Mouse (Mus musculus): Measurements from ENCODE around the gene Il17rc. TPM values are rescaled to one million over a fixed set of nuclear protein-coding genes. Genes with fewer than 3 reads are reported as not detected.

Il17rc gene
- 5.3 and 6.2 TPM in 2 replicates for polyA plus RNA-seq (2015; fragmentation: Nextera tagmentation; extraction: Ambion mirVana)

DNA sequence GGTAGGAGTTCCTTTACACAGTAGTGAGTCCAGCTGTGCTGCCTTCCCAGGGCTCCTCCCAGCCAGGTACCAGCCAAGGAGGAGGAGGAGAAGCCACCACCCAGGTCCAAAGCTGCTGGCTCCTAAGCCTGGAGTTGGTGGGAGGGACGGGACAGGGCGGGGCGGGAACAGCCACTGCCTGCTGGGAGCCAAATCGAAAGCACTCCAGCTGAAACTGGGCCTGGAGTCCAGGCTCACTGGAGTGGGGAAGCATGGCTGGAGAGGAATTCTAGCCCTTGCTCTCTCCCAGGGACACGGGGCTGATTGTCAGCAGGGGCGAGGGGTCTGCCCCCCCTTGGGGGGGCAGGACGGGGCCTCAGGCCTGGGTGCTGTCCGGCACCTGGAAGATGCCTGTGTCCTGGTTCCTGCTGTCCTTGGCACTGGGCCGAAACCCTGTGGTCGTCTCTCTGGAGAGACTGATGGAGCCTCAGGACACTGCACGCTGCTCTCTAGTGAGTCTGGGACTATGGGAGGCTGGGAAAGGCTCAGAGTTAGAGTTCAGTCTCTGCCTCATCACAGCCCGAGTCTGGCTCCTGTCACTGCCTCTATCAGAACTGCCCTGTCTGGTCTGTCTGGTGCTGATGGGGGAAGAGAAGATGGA is at the start of gene Il17rc:
Gene Il17rc, plus strand, starts transcription at position 131 of the 640 bp plus-strand sequence.
- peak within 1 kb of the TSS; percentile 52 for H3K4me2 ChIP-seq

GRCm38 (mm10) chr6:113423000-113423399 is 48.2 kb upstream of the Il17rc start:
- H3K27ac ChIP-seq: no peak overlapping the region
- no peaks in the 10 kb centered on the region for H3K36me3 ChIP-seq
- no peak overlapping the region for H3K9ac ChIP-seq
- no peaks in the 10 kb centered on the region for H3K9me3 ChIP-seq (replicated peaks)
- DNase-seq (no peak), ATAC-seq (ENCODE audit: low read depth) (no peak)
- H3K4me2 ChIP-seq: no peak overlapping the region
- no peaks in the 10 kb centered on the region for H3K27me3 ChIP-seq
- 22% methylated on average over 4 of the region's 4 CpGs for WGBS (ENCODE audit: insufficient replicate concordance)
- H3K4me3 ChIP-seq (replicated peaks): no peak overlapping the region
- peaks cover 28% of the 10 kb centered on the region for H3K4me1 ChIP-seq (replicated peaks)

More for the DNA sequence above, at the start of gene Il17rc:
- Histone ChIP-seq H3K9ac (peak within 1 kb of the TSS; percentile 51), H3K4me3 (replicated peaks) (peak within 1 kb of the TSS; percentile 36), H3K36me3 (no peaks in the 10 kb centered on the region), H3K27me3 (peaks cover 34% of the 10 kb centered on the region), H3K4me1 (replicated peaks) (peaks cover 28% of the 10 kb centered on the region), H3K27ac (no peak within 1 kb of the TSS), H3K9me3 (replicated peaks) (no peaks in the 10 kb centered on the region)
- DNase-seq: no peak
- 0 out of 2 replicates have a peak, but pooled peaks have one; percentile 4 for ATAC-seq (ENCODE audit: low read depth)
- WGBS (ENCODE audit: insufficient replicate concordance): 42% methylated on average over 12 of the region's 12 CpGs

DNA sequence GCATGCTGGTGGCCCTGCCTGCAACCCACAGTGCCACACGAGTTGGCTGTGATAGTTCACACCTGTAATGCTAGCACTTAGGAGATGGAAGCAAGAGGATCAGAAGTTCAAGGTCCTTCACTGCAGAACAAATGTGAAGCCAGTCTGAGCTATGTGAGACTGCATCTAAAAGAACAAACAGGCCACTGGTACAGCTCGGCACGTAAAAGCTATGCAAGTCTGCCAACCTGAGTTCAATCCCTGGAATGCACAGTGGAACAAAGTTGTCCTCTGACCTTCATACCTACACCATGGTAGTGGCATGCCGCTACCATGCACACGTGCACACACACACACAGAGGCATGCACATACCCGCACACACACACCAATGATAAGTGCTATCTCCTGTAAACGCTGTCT is 47.0 kb upstream of the Il17rc start:
- H3K4me1 ChIP-seq (replicated peaks): peaks cover 18% of the 10 kb centered on the region
- no peak overlapping the region for H3K4me2 ChIP-seq
- DNase-seq (no peak), ATAC-seq (ENCODE audit: low read depth) (no peak)
- H3K9ac ChIP-seq: no peak overlapping the region
- no peaks in the 10 kb centered on the region for H3K36me3 ChIP-seq
- H3K27me3 ChIP-seq: no peaks in the 10 kb centered on the region
- WGBS (ENCODE audit: insufficient replicate concordance): 73% methylated on average over 7 of the region's 7 CpGs
- H3K27ac ChIP-seq: no peak overlapping the region
- H3K4me3 ChIP-seq (replicated peaks): no peak overlapping the region
- H3K9me3 ChIP-seq (replicated peaks): no peaks in the 10 kb centered on the region

DNA sequence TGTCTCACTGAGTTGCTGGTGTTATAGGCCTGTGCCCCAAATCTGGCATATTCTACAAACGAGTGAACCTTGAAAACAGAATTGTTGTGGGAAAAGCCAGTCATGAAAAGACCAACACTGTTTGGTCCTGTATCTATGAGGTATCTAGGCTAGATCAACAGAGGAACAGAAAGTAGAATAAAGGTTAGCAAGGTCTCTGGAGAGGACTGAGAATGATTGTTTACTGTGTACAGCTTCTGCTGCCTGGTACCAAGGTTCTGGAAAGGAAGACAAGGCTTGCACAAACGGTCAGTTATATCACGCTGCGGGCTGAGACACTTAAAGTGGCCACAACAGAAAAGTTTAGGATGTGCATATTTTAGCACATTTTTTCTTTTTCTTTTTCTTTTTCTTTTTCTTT is 44.5 kb upstream of the Il17rc start:
- 82% methylated on average over 4 of the region's 4 CpGs for WGBS (ENCODE audit: insufficient replicate concordance)
- Histone ChIP-seq H3K4me3 (replicated peaks) (no peak overlapping the region), H3K27me3 (no peaks in the 10 kb centered on the region), H3K9ac (no peak overlapping the region), H3K4me2 (no peak overlapping the region), H3K27ac (no peak overlapping the region), H3K36me3 (no peaks in the 10 kb centered on the region), H3K9me3 (replicated peaks) (no peaks in the 10 kb centered on the region), H3K4me1 (replicated peaks) (no peaks in the 10 kb centered on the region)
- ATAC-seq (ENCODE audit: low read depth) (no peak), DNase-seq (no peak)

- Histone ChIP-seq H3K9ac (no peak overlapping the region), H3K4me2 (no peak overlapping the region), H3K4me3 (replicated peaks) (no peak overlapping the region), H3K4me1 (replicated peaks) (no peaks in the 10 kb centered on the region), H3K27ac (no peak overlapping the region), H3K36me3 (no peaks in the 10 kb centered on the region), H3K9me3 (replicated peaks) (no peaks in the 10 kb centered on the region), H3K27me3 (no peaks in the 10 kb centered on the region)
- ATAC-seq (ENCODE audit: low read depth) (no peak), DNase-seq (peak; percentile 37)
- WGBS (ENCODE audit: insufficient replicate concordance): 53% methylated on average over 3 of the region's 3 CpGs
Measured at GRCm38 (mm10) chr6:113427397-113427796, 43.8 kb upstream of the Il17rc start.

DNA sequence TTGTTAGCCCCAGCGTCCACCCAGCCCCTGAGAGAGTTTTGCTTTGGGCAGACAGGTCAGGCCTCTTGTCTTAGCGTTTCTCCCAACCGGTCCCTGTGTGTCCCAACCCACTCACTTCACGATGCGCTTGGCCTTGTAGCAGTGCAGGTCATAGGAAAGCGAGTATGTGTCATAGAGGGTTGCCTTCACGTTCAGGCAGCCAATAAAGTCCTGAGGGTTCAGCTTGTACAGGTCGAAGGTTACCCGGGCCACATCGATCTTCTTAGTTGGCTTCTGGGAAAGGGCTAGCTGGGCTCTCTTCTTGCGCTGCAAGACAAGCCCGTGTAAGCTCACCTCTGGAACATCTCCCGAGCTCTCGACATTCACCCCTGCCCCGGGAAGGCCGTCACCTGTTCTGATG is 43.2 kb upstream of the Il17rc start:
- Histone ChIP-seq H3K4me3 (replicated peaks) (no peak overlapping the region), H3K27ac (no peak overlapping the region), H3K27me3 (no peaks in the 10 kb centered on the region), H3K9me3 (replicated peaks) (no peaks in the 10 kb centered on the region), H3K4me1 (replicated peaks) (no peaks in the 10 kb centered on the region), H3K9ac (no peak overlapping the region), H3K36me3 (no peaks in the 10 kb centered on the region), H3K4me2 (no peak overlapping the region)
- WGBS (ENCODE audit: insufficient replicate concordance): 82% methylated on average over 16 of the region's 16 CpGs
- DNase-seq: no peak
- 0 out of 2 replicates have a peak, but pooled peaks have one; percentile 39 for ATAC-seq (ENCODE audit: low read depth)

GRCm38 (mm10) chr6:113429965-113430364 is 41.3 kb upstream of the Il17rc start:
- Histone ChIP-seq H3K9ac (no peak overlapping the region), H3K9me3 (replicated peaks) (no peaks in the 10 kb centered on the region), H3K4me1 (replicated peaks) (no peaks in the 10 kb centered on the region), H3K27me3 (no peaks in the 10 kb centered on the region), H3K36me3 (no peaks in the 10 kb centered on the region), H3K27ac (no peak overlapping the region), H3K4me3 (replicated peaks) (no peak overlapping the region), H3K4me2 (no peak overlapping the region)
- DNase-seq (no peak), ATAC-seq (ENCODE audit: low read depth) (no peak)
- WGBS (ENCODE audit: insufficient replicate concordance): 50% methylated on average over 3 of the region's 3 CpGs

DNA sequence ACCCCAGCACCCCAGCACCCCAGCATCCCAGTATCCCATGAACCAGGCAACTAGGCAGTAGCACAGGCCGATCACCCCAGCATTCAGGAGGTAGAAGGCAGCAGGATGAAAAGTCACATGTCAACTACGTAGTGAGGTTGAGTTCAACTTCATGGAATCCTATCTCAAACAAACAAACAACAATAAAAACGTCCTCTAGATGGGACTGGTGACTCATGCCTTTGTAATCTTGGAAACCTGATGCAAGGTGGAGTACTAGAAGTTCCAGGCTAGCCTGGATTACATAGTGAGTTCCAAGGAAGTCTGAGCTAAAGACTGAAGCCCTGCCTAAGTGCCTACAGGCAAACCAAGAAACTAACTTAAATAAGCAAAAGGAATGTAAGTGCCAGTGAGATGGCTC is 40.4 kb upstream of the Il17rc start:
- H3K36me3 ChIP-seq: no peaks in the 10 kb centered on the region
- WGBS (ENCODE audit: insufficient replicate concordance): 45% methylated on average over 3 of the region's 3 CpGs
- DNase-seq (no peak), ATAC-seq (ENCODE audit: low read depth) (no peak)
- H3K4me2 ChIP-seq: no peak overlapping the region
- no peak overlapping the region for H3K4me3 ChIP-seq (replicated peaks)
- H3K9ac ChIP-seq: no peak overlapping the region
- no peaks in the 10 kb centered on the region for H3K9me3 ChIP-seq (replicated peaks)
- no peak overlapping the region for H3K27ac ChIP-seq
- no peaks in the 10 kb centered on the region for H3K4me1 ChIP-seq (replicated peaks)
- H3K27me3 ChIP-seq: no peaks in the 10 kb centered on the region

GRCm38 (mm10) chr6:113431801-113432200 is 39.4 kb upstream of the Il17rc start:
- Histone ChIP-seq H3K36me3 (no peaks in the 10 kb centered on the region), H3K27me3 (no peaks in the 10 kb centered on the region), H3K27ac (no peak overlapping the region), H3K4me1 (replicated peaks) (no peaks in the 10 kb centered on the region), H3K9ac (no peak overlapping the region), H3K4me2 (no peak overlapping the region), H3K4me3 (replicated peaks) (no peak overlapping the region), H3K9me3 (replicated peaks) (no peaks in the 10 kb centered on the region)
- no peak for ATAC-seq (ENCODE audit: low read depth)
- 45% methylated on average over 3 of the region's 3 CpGs for WGBS (ENCODE audit: insufficient replicate concordance)
- no peak for DNase-seq

GRCm38 (mm10) chr6:113433661-113434060 is 37.6 kb upstream of the Il17rc start:
- Histone ChIP-seq H3K9me3 (replicated peaks) (no peaks in the 10 kb centered on the region), H3K4me2 (no peak overlapping the region), H3K36me3 (no peaks in the 10 kb centered on the region), H3K27ac (no peak overlapping the region), H3K9ac (no peak overlapping the region), H3K4me3 (replicated peaks) (no peak overlapping the region), H3K27me3 (no peaks in the 10 kb centered on the region), H3K4me1 (replicated peaks) (no peaks in the 10 kb centered on the region)
- WGBS (ENCODE audit: insufficient replicate concordance): 62% methylated on average over 3 of the region's 3 CpGs
- DNase-seq: no peak
- no peak for ATAC-seq (ENCODE audit: low read depth)

DNA sequence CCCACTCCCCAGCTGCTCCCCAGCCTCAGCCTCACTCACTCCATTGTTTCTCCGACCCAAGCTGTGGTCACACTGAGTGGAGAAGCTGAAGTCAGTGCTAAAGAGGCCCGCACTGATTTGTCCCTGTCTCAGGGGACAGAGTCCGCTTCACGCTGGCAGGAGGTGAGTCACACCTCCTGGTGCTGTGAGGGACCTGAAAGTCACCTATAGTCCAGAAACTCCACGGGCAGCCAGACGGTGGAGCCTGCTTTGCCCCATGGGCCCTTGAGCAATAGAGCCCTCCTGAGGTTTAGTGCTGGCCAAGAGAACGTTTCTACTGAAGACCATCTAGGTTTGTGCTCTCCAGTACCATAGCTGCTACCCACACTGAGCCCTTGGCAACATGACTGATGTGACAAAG is 36.5 kb upstream of the Il17rc start:
- 56% methylated on average over 7 of the region's 7 CpGs for WGBS (ENCODE audit: insufficient replicate concordance)
- Histone ChIP-seq H3K27me3 (no peaks in the 10 kb centered on the region), H3K4me1 (replicated peaks) (no peaks in the 10 kb centered on the region), H3K27ac (no peak overlapping the region), H3K36me3 (no peaks in the 10 kb centered on the region), H3K9me3 (replicated peaks) (no peaks in the 10 kb centered on the region), H3K9ac (no peak overlapping the region), H3K4me3 (replicated peaks) (no peak overlapping the region), H3K4me2 (no peak overlapping the region)
- ATAC-seq (ENCODE audit: low read depth): no peak
- no peak for DNase-seq

DNA sequence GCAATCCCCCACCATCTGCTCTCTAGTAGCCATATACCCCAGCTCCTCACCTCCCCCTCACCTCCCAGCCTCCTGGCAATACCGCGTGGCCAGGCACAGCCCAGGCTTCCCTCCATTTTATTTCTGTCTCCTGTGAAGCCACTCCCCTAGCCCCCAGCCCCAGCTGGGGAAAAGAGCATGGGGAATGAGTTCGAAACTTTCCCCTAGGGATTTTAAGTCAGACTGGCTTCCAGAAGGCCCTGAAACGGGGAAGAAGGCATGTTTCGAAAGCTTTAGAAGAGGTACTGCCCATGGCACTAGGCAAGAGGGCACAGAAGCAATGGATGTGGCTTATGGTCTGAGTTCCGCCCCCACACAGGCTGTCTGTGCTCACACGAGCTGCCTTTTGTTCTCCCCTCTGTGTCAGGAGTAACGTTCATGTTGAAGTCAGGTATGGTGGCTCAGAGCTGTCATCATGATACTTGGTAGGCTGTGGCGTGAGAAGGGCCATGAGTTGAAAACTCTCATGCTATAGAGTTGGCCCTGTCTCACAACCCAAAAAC is 35.5 kb upstream of the Il17rc start, which contains the start of gene Cidec:
Gene Cidec, minus strand, starts transcription at position 97 of the 542 bp plus-strand sequence.
- no peak for ATAC-seq (ENCODE audit: low read depth)
- Histone ChIP-seq H3K4me2 (no peak within 1 kb of the TSS), H3K36me3 (no peaks in the 10 kb centered on the region), H3K9me3 (replicated peaks) (no peaks in the 10 kb centered on the region), H3K9ac (no peak within 1 kb of the TSS), H3K27ac (no peak within 1 kb of the TSS), H3K4me3 (replicated peaks) (no peak within 1 kb of the TSS), H3K4me1 (replicated peaks) (no peaks in the 10 kb centered on the region), H3K27me3 (no peaks in the 10 kb centered on the region)
- 70% methylated on average over 9 of the region's 9 CpGs for WGBS (ENCODE audit: insufficient replicate concordance)
- no peak for DNase-seq
